Comparison of ENCODE assay signal across 12 mouse cellular contexts in the genomic region with DNA sequence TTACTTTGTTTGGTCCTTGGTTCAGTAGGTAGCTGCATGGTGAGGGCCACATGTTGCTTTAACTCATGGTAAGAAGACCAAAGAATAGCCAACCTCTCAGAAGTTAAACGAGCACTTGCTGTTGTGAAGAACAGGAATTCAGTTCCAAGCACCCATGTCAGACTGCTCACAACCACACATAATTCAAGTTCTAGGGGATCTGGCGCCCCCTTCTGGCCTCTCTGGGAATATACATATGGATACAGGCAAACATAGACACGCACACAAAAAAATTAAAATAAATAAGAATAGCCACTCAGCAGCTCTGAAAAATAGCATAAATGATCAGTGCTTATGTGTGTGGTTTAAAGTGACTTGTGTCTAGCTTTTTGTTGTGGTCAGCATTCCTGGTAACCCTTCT. TPM values are rescaled to one million over a fixed set of nuclear protein-coding genes. Genes with fewer than 3 reads are reported as not detected.
A peak's percentile ranks its signal among the peaks of the same experiment; 100 is the strongest.
DNase-seq lines count a peak whose midpoint lies in the region; TF ChIP-seq lines count a peak whose summit lies in the region.
"Had no signal": no experiment of that assay in that cellular context is flagged by ENCODE, and none has a peak within 500 bp of the region (broad histone marks: within the 10 kb centered on the region; RNA-seq: fewer than 3 reads in every experiment).

No protein-coding gene starts in this region.

- peak; percentile 24 for DNase-seq in kidney, adult 9 months
- DNase-seq in kidney, adult 18-20 months: no peak
- peak; percentile 36 for DNase-seq in 416B (ENCODE audit: low read depth)
- DNase-seq in ES-CJ7 (ENCODE audit: low read depth, low spot score): peak; percentile 51
- peak; percentile 14 for DNase-seq in lung, postnatal 14 days
- no peak for DNase-seq in urinary bladder, postnatal 25 days (ENCODE audit: low spot score)
- DNase-seq in cerebellum, adult 2 months: no peak
- DNase-seq: cerebellum, adult 9-10 months; layer of hippocampus, adult 9-11 months had no signal

- no peak for TF ChIP-seq CTCF in cerebellum, adult 2 months (IDR thresholded peaks at IDR 0.05; ENCODE audit: borderline replicate concordance, insufficient read depth, low read depth, low read length)

- no peaks in the 10 kb centered on the region for H3K27me3 ChIP-seq in cerebellum, adult 2 months (ENCODE audit: control insufficient read depth, insufficient read depth, low read length)
- H3K27me3 ChIP-seq: hindbrain, embryonic 13.5 days; liver, embryonic 15.5 days; stomach, embryonic 15.5 days had no signal

- WGBS in cerebellum, adult 2 months: 69% methylated on average over 3 of the region's 3 CpGs

- no peak overlapping the region for H3K4me3 ChIP-seq in cerebellum, adult 2 months (replicated peaks; ENCODE audit: insufficient read depth, low read depth, low read length)
- H3K4me3 ChIP-seq: hindbrain, embryonic 13.5 days; liver, embryonic 15.5 days; stomach, embryonic 15.5 days had no signal

- no peak for TF ChIP-seq POLR2A in cerebellum, adult 2 months (IDR thresholded peaks at IDR 0.05; ENCODE audit: borderline replicate concordance, insufficient read depth, low read length)

- H3K27ac ChIP-seq in cerebellum, adult 2 months (ENCODE audit: insufficient read depth, low read length): no peak overlapping the region
- H3K27ac ChIP-seq: hindbrain, embryonic 13.5 days; liver, embryonic 15.5 days; stomach, embryonic 15.5 days had no signal

- no peaks in the 10 kb centered on the region for H3K4me1 ChIP-seq in cerebellum, adult 2 months (ENCODE audit: control insufficient read depth, insufficient read depth, low read length)
- H3K4me1 ChIP-seq: hindbrain, embryonic 13.5 days; liver, embryonic 15.5 days; stomach, embryonic 15.5 days had no signal

RNA-seq across cellular contexts. Expression of a gene that starts 0.9 kb away (rescaled TPM):
- 0.31 and 0.78 TPM in 2 replicates for polyA plus RNA-seq in cerebellum, adult 2 months (2012; rRNA removed)

RNA-seq across cellular contexts. Expression of a gene that starts 47.3 kb away (rescaled TPM):
- polyA plus RNA-seq in cerebellum, adult 2 months (2012; rRNA removed): 67.3 and 72.1 TPM in 2 replicates

RNA-seq across cellular contexts. Expression of a gene that starts 48.9 kb away (rescaled TPM):
- polyA plus RNA-seq in cerebellum, adult 2 months (2012; rRNA removed): 0.87 and 0.95 TPM in 2 replicates

Comparison
In these comparisons a context has a peak if more than half of its experiments do, and no peak if none do; other contexts are left out.
1. DNase-seq: peak in kidney, adult 9 months (single experiment), 416B (single experiment), ES-CJ7 (single experiment) and lung, postnatal 14 days (single experiment); none in kidney, adult 18-20 months (single experiment), urinary bladder, postnatal 25 days (single experiment) and cerebellum, adult 2 months (0 of 2).